Mouse (Mus musculus) neutrophil, adult 5-6 weeks (primary cell): ENCODE results near the gene 2310033P09Rik. TPM values are rescaled to one million over a fixed set of nuclear protein-coding genes. Genes with fewer than 3 reads are reported as not detected.
A peak's percentile ranks its signal among the peaks of the same experiment; 100 is the strongest.
"Not testable (repeated sequence)": the region's sequence is repeated elsewhere in the genome, so short reads cannot be mapped to it uniquely, and the experiment has no call there.

Experiments
- ATAC-seq: fragments of 151-379, 151-347 bp; 2 replicates; pipeline ENCODE4 v1.8.0; 2017; ENCODE audit warnings: mild to moderate bottlenecking, moderate TSS enrichment; ENCODE audit not compliant: insufficient number of reproducible peaks, poor library complexity, low FRiP score, severe bottlenecking; ENCODE audit errors: extremely low read depth
- total RNA-seq: library from RNA; stranded (forward); fragments of 200-1000 nt; gene quantifications from 2 replicates; pipeline ENCODE4 v1.2.3, GENCODE M21; 2017

Gene 2310033P09Rik
- total RNA-seq, 1 experiment from 2014 or later = 12.0 TPM

DNA sequence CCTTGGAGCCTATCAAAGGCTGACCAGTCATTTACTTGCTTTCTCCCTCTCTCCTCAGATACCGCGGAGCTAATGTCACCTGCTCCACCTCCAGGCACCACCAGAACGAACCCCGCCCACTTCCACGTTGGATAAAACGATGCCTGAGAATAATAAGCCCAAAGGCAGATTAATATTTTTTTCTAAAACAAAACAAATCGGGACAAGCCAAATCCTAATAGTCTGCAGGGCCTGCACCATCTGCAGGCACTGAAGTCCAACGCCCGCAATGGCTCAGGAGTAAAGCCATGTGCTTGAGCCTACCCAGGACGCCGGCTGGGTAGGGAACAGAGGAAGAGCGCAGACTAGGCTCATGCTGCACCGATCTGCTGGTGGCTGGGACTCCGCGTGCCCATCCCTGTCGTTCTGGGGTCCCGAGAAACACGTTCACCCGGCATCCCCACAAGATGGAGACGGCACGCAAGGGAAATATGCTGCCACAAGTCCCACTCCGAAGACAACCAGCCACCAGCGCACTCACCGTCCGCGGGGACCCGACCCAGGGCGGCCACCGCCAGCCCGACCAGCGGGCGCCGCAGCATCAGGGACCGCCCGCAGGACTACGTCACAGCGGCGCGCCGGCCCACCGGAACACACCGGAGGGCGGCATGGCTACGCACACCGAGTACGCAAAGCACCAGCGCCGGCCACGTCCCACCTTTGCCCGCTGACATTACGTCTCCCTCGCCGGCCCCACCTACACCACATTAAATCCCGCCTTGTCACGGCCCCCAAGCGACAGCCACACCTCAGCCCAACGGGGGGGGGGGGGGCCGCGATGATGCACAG is 16.7 kb upstream of the 2310033P09Rik start:
- peak; percentile 94 for ATAC-seq

DNA sequence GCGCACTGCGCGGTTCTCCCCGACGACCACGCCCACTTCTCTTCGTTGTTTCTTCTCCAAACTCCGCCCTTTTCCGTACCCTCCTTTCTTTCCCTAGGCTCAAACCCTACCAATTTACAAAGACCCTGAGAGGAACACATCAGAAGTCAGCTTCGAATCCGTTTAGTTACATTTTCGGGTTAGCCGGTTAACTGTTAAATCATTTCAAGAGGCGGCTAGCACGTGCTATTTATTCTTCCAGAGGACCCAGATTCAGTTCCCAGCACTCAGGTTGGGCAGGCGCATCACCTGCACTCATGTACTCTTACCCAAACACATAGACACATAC is 16.1 kb upstream of the 2310033P09Rik start, which contains the start of gene Guk1:
TSS of gene Guk1 (minus strand) at position 154 of the 328 bp plus-strand sequence.
- no peak for ATAC-seq

DNA sequence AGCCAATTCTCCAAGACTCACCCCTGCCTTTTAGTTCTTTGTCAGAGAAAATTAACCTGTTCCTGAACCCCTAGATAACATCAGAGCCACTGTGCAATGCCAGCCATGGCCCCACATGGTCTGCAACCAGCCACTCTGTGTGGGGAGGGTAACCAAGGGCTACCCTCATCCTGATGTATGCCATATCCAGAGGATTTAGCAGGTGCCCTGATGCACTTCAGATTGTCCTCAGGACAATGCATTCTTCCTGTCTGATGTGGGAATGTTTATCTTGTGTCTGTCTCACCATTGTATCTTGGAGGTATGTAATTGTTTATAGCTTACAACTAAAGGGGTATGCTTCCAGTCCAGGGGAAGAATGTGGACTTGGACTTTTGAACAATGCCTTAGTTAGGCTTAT is 11.9 kb upstream of the 2310033P09Rik start:
- no peak for ATAC-seq

DNA sequence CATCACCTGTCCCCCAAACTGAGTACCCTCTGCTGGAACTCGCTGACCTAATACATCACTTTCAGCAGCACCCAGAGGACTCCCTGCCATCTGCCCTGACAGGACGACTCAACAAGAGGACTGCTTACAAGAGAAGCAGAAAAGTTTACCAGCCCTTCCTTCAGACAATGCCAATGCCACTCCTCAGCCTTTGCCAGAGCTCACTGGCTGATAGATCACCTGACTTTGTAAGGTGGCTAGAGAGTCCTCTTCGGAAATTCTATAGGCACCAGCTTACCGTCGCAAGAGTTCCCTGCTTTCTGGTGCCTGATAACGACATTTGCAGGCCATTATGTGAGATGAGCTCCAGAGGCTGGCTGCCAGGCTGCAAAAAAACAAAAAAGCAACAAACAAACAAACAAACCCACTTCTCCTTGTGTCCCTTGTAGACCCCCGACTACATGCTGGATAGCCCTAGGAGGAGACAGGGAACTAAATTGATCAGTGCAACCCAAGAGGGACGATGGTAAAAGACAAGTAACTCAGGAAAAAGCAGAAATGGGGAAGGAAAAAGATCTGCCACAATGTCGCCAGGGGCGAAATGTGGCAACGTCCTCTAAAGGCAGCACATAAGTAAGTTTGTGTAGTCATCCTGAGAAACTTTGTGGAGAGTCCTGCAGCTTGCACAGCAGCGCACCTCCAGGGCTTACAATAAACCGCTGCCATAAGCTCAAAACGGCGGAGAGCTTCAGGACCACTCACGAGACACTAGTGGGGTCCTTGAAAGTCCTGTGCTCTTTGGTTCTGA is 6.7 kb upstream of the 2310033P09Rik start:
- peak; percentile 22; the same call in 1 of the 2 replicates for ATAC-seq

DNA sequence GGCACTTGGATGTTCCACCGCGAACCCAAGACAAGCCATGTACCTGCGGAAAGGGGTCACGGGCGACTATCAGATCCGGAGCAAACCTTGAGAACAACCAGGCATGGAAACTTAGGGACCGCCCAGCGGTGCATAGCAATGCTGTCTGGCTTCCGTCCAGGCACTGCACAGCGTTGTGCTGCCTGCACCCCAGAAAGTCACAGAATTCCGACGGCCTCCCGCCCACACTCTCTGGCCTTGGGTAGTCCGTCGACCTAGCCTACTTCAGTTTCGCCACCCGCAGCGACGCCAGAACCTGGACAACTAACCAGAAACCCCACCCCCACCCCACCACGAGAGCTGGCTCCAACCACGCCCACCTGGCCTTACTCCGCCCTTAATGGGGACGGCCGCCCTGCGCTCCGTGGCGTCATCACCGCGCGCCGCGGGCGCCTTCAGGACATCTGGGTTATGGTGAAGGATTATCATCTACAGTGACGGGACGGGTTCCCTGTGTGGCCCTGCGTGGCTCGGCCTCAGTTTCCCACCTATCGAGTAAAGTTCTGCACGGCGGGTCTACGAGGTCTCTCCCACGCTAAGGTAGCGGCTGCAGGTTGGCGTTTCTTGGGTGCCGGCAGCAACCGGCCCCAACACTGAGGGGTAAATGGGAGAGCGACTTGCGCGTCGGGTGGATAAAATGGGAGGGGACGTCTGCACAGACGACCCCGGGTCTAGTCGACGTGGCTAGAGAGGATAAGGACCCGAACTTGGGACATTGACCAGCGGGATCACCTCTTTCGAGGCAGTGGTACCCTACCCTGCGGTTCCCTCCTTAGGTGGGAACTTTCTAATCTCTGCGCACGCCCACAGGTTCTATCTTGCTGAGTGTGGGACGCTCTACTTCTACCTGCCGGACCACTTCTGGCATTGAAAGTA is 5.8 kb upstream of the 2310033P09Rik start, which contains the start of gene Mrpl55:
TSS of gene Mrpl55 (plus strand) at position 406 of the 915 bp plus-strand sequence.
- peak; percentile 91 for ATAC-seq

DNA sequence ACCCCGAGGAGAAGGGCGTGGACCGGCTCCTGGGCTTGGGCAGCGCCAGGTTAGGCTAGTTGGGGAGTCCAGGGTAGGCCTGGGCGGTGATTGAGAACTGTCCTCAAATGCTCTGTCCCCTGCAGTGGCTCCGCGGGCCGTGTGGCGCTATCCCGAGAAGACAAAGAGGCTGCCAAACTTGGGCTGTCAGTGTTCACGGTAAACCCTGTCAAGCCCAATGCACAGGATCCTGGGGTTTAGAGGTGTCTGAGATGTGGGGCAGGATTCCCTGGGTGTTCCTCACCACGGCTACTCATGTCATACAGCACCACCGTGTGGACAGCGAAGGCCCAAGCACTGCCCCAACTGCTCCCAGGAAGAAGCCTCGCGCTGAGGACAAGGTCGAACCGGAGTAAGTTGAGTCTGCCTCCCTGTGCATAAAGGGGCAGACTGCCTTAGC is 901 bp downstream of the 2310033P09Rik start:
- peak; percentile 59 for ATAC-seq

DNA sequence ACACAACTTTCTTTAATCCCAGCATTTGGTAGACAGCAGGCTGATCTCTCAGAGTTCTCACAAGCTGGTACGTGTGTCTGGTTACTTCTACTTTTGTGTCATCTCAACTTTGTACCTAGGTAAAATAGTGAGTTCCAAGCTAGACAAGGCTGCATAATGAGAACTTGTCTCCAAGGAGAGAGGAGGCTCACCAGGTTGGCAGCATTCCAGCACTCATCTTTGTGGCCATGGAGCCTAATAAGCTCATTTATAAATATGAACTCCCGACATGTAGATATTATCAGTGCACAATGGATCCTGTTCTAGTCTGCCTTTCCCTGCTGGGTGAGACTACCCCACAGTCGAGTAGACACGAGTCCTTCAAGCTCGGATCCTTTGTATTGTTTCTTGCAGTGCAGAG is 1.5 kb downstream of the 2310033P09Rik start:
- ATAC-seq = no peak

DNA sequence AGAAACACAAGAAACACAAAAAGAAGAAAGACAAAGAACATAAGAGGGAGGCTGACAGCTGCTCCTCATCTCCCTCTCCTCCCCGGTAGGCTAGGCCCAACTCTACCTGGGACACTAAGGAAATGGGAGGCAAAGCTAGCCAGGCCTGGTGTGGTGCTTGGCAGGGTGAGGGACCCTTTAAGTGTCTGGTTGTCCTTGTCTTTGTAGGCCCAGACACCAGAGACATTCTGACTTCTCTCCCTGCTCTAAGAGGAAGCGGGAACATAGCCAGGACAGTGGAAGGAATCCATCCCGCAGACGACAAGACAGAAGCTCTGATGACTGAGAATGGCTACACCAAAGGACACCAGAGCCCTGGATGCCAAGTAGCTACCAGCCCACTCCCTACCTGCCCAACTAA is 1.9 kb downstream of the 2310033P09Rik start:
- ATAC-seq = no peak

DNA sequence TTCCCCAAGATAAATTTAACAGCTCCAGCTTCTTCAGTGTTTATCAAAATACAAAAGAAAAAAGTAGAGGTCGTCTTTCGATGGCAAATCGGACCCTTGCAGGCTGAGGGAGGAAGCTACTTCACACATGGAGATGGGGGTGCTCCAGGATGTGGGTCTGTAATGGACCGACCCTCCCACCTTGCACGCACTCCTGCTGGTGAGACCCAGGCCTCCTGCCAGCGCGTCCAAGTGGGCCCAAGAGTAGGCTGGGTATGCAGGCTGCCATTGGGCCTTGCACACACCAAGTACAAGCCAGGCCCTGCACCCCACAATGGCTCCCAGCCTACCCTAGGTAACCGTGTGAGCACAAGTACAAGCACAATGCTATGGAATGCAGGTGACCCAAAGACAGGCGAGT is 3.4 kb downstream of the 2310033P09Rik start:
- not testable (repeated sequence) for ATAC-seq

DNA sequence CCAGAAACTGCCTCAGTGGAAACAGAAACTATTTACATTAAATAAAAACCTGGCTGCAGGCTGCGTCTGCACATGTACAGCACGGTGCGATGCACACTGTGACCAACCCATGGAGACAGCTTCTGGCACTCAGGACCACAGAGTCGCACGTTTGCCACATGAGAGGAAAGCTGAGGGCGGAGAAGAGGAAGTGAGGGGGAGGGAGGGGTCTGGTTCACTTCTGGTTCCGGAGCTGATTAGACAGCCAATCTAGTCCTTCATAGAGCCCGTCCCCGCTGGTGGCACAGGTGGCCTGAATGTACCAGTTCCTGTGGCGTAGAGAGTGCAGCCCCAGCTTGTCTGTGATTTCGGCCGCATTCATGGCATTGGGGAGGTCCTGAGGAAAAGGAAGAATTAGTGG is 4.2 kb downstream of the 2310033P09Rik start:
- peak; percentile 59 for ATAC-seq

DNA sequence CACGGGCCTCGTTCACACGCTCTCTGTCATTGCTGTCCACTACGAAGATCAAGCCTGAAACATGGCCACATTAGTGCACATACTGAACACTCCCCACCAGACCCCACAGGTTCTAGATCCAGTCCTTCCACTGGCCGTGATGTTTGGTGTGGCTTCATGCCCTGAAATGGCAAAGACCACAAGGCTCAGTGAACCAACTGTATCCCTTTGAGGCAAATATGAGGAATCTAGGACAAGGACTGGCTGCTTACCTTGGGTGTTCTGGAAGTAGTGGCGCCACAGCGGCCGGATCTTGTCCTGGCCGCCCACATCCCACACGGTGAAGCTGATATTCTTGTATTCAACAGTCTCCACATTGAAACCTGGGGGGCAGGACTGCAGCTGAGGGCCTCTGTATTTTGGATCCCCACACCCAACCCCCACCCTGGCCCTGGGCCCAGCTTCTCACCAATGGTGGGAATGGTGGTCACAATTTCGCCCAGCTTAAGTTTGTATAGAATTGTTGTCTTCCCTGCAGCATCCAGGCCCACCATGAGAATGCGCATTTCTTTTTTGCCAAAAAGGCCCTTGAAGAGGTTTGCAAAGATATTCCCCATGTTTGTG is 4.9 kb downstream of the 2310033P09Rik start:
- no peak for ATAC-seq

DNA sequence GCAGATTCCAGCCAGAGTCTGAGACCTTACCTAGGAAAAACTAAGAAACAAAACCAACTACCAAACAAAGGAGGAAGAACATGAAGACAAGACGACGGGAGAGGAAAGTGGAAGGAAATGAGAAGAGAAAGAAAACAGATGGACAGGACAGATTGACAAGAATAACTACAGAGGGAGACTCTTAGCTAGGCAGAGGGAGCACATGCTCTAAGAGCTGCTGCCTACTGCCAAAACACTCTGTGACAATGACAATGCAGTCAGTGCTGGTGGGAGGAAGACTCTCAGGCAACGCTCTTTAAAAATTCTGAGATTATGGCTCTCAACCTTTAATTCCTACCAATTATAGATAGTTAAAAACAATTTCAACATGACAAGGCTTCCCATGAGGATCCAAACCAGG is 8.8 kb downstream of the 2310033P09Rik start:
- no peak for ATAC-seq

DNA sequence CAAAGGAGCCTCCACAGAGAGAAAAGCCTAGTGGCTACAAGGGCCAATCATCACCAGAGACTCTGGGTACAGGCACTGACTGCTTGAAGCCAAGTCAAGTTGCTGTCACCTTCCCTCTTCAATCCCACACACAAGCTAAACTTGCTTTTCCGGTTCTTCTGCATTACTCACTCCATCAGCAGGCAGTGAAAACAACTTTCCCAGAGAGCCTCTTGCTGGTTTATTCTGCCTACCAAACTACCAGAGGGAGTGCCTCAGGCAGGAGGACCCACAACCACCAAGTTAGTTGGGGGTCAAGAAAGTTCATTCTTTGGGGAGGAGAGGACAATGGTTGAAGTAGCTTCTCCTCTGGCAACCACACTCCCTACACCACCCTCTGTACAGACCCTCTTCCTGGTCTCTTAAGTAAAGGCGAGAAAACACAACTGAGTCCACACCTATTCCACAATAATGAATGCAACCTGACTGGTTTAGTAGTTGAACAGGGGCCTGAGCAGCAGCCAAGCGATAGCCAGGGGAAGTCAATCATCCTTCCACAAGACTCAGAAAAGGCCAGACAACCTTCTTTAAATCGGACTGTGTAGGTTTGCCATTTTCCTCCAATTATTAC is 10.4 kb downstream of the 2310033P09Rik start:
- no peak for ATAC-seq

DNA sequence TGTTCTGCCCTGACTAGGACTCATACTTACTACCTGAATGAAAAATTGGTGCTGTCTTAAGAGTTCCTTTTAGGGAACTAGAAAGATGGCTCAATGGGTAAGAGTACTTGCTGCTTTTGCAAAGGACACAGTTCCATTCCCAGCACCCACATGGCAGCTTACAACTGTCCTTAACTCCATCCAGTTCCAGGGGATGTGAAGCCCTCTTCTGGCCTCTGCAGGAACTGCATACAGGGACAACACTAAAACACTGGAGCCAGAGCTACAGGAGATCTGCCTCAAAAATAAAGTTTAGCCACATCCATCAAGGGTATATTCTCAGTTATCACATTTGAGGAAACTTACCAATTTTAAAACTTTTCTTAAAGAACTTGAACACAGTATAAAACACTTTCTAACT is 10.9 kb downstream of the 2310033P09Rik start:
- ATAC-seq = peak; percentile 28; the same call in 1 of the 2 replicates

DNA sequence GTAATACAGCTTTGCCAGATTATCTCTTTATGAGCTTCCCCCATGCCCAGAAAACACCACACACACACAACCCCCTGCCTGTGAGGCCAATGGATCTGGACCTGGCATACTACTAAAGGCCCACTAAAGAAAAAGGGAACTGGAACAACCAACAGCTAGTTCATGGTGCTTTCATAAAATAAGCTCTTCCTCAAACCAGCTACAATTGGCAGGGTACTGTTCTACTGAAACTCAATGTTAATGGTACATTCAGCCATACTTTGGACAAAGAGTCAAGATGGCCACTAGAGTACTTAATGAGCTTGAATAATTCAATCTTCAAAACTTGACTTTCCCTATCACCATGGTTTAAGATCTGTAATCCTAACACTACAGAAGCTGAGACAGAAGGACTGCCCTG is 13.5 kb downstream of the 2310033P09Rik start:
- ATAC-seq = peak; percentile 39; the same call in 1 of the 2 replicates

DNA sequence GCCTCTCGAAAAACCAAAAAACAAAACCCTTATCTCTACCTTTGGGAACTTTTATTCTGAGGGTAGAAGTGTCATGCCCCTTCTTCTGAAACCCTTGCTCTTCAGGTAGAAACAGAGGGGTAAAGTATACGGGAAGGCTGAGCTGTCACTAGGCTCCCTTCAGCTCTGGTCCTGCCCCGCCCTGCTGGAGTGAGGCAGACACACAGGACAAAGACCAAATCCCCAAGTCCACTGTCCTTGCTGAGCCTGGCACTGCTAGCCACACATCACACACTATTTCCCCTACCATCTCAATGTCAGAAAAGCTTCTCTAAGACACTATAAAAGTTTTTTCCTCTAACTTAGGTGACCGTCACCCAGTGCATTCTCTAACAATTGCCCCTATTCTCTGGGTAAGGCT is 14.2 kb downstream of the 2310033P09Rik start:
- no peak for ATAC-seq

DNA sequence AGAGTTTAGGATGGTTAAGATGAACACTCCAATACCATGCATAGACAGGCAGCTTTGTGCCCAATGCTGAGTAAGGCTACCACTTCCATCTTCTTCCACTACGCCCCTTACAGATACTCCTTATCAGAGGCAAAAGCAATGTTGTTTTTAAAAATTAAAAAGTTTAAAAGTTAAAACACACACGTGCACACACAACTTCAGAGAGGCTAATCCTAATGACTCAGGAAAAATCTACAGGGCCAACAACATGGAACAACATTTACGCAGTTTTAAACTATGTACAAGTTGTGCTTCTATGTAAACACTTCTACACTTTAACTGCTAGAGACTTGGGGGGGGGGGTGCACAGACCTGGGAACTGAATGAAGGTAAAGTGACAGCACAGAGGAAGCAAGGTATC is 15.9 kb downstream of the 2310033P09Rik start:
- ATAC-seq = no peak

DNA sequence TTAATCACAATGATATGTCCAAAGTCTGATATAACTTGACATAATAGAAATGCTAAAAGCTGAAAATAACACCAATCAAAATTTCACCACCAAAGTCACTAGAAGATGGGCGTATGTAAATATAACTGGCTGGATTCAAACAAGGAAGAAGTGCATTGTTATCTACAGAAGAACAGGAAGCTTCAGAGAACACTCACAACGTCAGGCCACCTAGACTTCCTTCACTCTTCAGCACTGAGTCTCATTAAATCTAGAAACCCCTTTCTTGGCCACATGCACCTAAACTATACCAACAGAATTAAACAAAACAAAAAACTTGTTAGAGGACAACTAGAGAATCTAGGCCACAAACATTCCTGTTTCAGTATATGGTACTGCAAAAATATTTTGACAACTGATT is 16.3 kb downstream of the 2310033P09Rik start:
- ATAC-seq = no peak
